Mouse (Mus musculus) T-helper 1 cell (primary cell): ENCODE results near the gene Gm45208.
"Not testable (repeated sequence)": the region's sequence is repeated elsewhere in the genome, so short reads cannot be mapped to it uniquely, and the experiment has no call there.

Source experiments
- in situ Hi-C: fragments of 300-600 bp; cut with MboI, MseI; formaldehyde crosslinking; loops from one replicate; pipeline ENCODE4 v1.15.1; 2025; ENCODE audit warnings: high pct_unique_total_duplicates

The Gm45208 gene

GRCm38 (mm10) chrX:7727176-7727575, 5.1 kb downstream of the Gm45208 start:
- in situ Hi-C loops = no loop called here

- in situ Hi-C loops = no loop called here
These were observed 6.3 kb downstream of the Gm45208 start, which contains the start of gene Praf2 for GRCm38 (mm10) chrX:7728215-7728921. TSS of gene Praf2 (plus strand) at chrX:7728439.

- in situ Hi-C loops = no loop called here
These were observed 6.8 kb downstream of the Gm45208 start for GRCm38 (mm10) chrX:7728922-7729265.

- in situ Hi-C loops = no loop called here
These were observed 11.6 kb downstream of the Gm45208 start for GRCm38 (mm10) chrX:7733571-7734156.

GRCm38 (mm10) chrX:7739336-7740081, 17.5 kb downstream of the Gm45208 start:
- in situ Hi-C loops = no loop called here

GRCm38 (mm10) chrX:7740082-7740819, 18.2 kb downstream of the Gm45208 start:
- in situ Hi-C loops = no loop called here

- in situ Hi-C loops = no loop called here
These were observed 19.1 kb downstream of the Gm45208 start for GRCm38 (mm10) chrX:7741103-7741502.

- in situ Hi-C loops = no loop called here
These were observed 21.4 kb downstream of the Gm45208 start for GRCm38 (mm10) chrX:7743470-7743869.

GRCm38 (mm10) chrX:7744940-7745339, 22.9 kb downstream of the Gm45208 start:
- in situ Hi-C loops = no loop called here

GRCm38 (mm10) chrX:7745429-7745828, 23.4 kb downstream of the Gm45208 start:
- in situ Hi-C loops = no loop called here

GRCm38 (mm10) chrX:7750432-7751116, 28.5 kb downstream of the Gm45208 start, which contains the start of gene Ccdc120:
TSS of gene Ccdc120 (minus strand) at chrX:7750905.
- in situ Hi-C loops = no loop called here

GRCm38 (mm10) chrX:7753627-7754026, 31.6 kb downstream of the Gm45208 start:
- in situ Hi-C loops = not testable (repeated sequence)

- in situ Hi-C loops = no loop called here
These were observed 40.3 kb downstream of the Gm45208 start, which contains the start of gene Tfe3 for GRCm38 (mm10) chrX:7762137-7762920. TSS of gene Tfe3 (plus strand) at chrX:7762560.

- in situ Hi-C loops = no loop called here
These were observed 40.8 kb downstream of the Gm45208 start for GRCm38 (mm10) chrX:7762921-7763197.

- in situ Hi-C loops = no loop called here
These were observed 41.8 kb downstream of the Gm45208 start for GRCm38 (mm10) chrX:7763631-7764393.

GRCm38 (mm10) chrX:7764657-7765280, 42.7 kb downstream of the Gm45208 start:
- in situ Hi-C loops = no loop called here

- in situ Hi-C loops = no loop called here
These were observed 43.2 kb downstream of the Gm45208 start for GRCm38 (mm10) chrX:7765281-7765670.

- in situ Hi-C loops = no loop called here
These were observed 43.7 kb downstream of the Gm45208 start for GRCm38 (mm10) chrX:7765764-7766163.

GRCm38 (mm10) chrX:7769302-7770017, 47.4 kb downstream of the Gm45208 start:
- in situ Hi-C loops = no loop called here
